Mouse (Mus musculus) retina, postnatal 7 days (tissue): ENCODE results near the gene Btbd35f24.
"Not testable (repeated sequence)": the region's sequence is repeated elsewhere in the genome, so short reads cannot be mapped to it uniquely, and the experiment has no call there.

Source experiments
- DNase-seq: peaks from one replicate; pipeline ENCODE4 v3.0.0-alpha.2; 2012; ENCODE audit warnings: low read depth, low spot score

Gene Btbd35f24

DNA sequence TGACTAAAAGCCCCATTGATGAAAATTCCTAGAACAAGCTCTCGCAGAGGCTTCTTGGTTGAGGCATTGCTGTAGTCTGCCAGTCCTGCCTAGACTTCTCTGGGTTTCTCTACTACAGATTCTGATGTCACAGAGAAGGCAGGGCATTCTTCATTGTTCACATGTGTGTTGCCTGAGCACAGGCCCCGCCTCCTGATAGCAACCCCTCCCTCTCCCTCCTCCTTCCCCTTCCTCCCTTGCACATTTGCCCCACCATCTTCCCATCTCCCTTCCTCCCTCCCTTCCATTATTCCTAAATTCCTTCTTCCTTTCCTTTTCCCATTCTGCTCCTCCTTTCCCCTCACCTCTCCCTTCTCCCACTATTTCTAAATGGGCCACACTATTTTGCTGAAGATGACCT is at the start of gene Btbd35f24:
Gene Btbd35f24, minus strand, starts transcription at position 101 of the 400 bp plus-strand sequence.
- not testable (repeated sequence) for DNase-seq
